Mouse (Mus musculus) ES-E14 (cell line): Measurements from ENCODE around the gene Dync1li2.

ENCODE experiments used
- CHD2 ChIP-seq: IDR thresholded peaks from 2 replicates; pipeline ENCODE4 v1.6.1; 2014; ENCODE audit warnings: mild to moderate bottlenecking, low read depth, low read length, inconsistent platforms
- HCFC1 ChIP-seq: IDR thresholded peaks from 2 replicates; pipeline ENCODE4 v1.6.1; 2012; ENCODE audit warnings: low read length, inconsistent platforms, borderline replicate concordance; ENCODE audit not compliant: insufficient read depth
- MAFK ChIP-seq: IDR thresholded peaks from 2 replicates; pipeline ENCODE4 v1.6.1; 2014; ENCODE audit warnings: mild to moderate bottlenecking, low read depth, low read length, inconsistent platforms; ENCODE audit not compliant: insufficient read depth
- ZC3H11A ChIP-seq: IDR thresholded peaks from 2 replicates; pipeline ENCODE4 v1.6.1; 2012; ENCODE audit warnings: low read depth, mild to moderate bottlenecking, inconsistent platforms, low read length, borderline replicate concordance
- ZNF384 ChIP-seq: IDR thresholded peaks from 2 replicates; pipeline ENCODE4 v1.6.1; 2012; ENCODE audit warnings: low read depth, low read length, inconsistent platforms

DNA sequence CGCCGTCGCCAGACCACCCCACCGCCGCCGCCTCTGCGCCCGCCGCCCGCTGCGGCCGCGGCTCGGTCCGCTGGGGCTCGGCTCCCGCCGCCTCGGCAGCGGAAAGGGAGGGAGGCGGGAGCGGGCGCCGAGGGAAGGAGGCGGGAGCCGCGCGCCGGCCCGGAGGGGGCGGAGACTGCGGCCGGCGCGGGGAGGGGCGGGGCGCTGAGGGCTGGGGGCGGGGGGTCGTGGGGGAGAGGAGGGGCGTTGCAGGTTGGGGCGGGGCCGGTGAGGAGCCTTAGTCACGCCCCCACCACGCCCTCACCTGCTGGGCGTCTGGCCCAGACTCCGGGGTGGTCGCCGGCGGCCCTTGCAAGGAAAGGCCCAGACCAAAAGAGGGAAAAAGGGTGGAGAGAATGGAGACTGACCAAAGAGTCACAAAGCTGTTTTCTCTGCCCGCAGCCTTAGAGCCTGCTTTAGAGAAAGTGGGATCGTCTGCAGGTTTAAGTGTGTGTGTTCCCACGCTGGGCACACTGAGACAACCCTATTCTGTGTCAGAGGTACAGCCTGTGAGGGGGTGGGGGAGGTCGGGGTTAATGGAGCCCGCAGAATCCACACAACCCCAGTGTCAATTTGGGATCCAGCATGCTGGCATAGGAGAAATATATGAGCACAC, 47.0 kb downstream of the Dync1li2 start, which contains the start of gene Cmtm4:
- TF ChIP-seq HCFC1 = no peak
- TF ChIP-seq MAFK = no peak
- no peak for TF ChIP-seq ZC3H11A
- no peak for TF ChIP-seq CHD2
- no peak for TF ChIP-seq ZNF384
